Mouse (Mus musculus): ENCODE measurements around the gene Gm10521. TPM values are rescaled to one million over a fixed set of nuclear protein-coding genes. Genes with fewer than 3 reads are reported as not detected.
A peak's percentile ranks its signal among the peaks of the same experiment; 100 is the strongest.
"Not testable (repeated sequence)": the region's sequence is repeated elsewhere in the genome, so short reads cannot be mapped to it uniquely, and the experiment has no call there.

The Gm10521 gene
- 0.28 and 0.42 TPM in 2 replicates for polyA plus RNA-seq (2012; rRNA removed)
- polyA plus RNA-seq (2014; fragmentation: Nextera tagmentation; extraction: Ambion mirVana): 0.05 TPM in 1 of 2 replicates, not detected in the other

DNA sequence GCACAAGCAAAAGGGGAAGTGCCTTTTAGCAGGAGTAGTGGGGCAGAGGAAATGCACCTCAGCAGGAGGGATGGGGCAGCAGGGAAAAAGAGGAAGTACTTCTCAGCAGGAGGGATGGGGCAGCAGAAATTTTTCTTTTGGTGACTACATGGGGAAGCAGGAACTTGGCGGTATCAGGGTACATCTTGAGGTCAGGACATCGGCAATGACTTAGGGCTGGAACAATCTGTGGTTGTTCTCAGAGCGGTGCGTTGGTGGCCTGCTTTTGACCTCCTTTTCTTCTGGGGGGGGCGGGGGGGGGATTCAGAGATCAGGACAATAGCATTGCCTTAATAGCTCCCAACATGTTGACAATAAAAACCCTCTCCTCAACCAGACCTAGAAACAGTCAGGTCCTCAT, at the start of gene Gm10521:
Gene Gm10521 (plus strand): TSS at position 301 of the 400 bp plus-strand sequence.
- DNase-seq (ENCODE audit: low read depth in 3 of 3, low spot score in 3 of 3); H3K4me3 ChIP-seq (ENCODE audit: insufficient read depth in 1 of 2, low read depth in 2 of 2, low read length in 2 of 2); H3K9me3 ChIP-seq (ENCODE audit: control insufficient read depth, low read length); H3K4me1 ChIP-seq (replicated peaks; ENCODE audit: control insufficient read depth in 2 of 2, insufficient read depth in 2 of 2, low read length in 1 of 2); ATAC-seq (ENCODE audit: insufficient read depth); H3K27me3 ChIP-seq (ENCODE audit: control insufficient read depth, insufficient read depth, low read length); H3K4me2 ChIP-seq (ENCODE audit: low read depth); H3K36me3 ChIP-seq (replicated peaks; ENCODE audit: control insufficient read depth, insufficient read depth, low read depth); H3K27ac ChIP-seq; H3K9ac ChIP-seq (replicated peaks): not testable (repeated sequence)
- WGBS (ENCODE audit: insufficient replicate concordance): 72% methylated on average over 5 of the region's 5 CpGs

DNA sequence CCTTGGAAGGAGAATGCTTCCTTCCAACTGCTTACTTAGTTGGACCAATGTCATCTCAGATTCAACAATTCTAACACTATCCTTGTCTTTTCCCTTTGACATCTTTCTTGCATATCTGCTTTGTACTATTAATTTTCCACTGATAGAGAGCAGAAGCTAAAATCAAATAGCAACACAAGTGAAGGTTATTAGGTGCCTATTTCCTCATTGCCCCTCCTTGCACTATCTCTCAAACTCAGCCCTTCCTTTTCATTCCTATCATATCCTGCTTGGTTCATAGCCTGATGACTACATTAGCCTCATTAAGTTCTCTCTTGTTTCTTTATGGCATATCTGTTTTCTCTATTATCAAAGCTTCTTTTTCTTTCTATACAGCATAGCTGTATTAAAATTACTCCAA, 47.3 kb upstream of the Gm10521 start:
- Histone ChIP-seq H3K9me3 (ENCODE audit: control insufficient read depth, low read length) (no peaks in the 10 kb centered on the region), H3K4me3 (ENCODE audit: insufficient read depth in 1 of 2, low read depth in 2 of 2, low read length in 2 of 2) (no peak overlapping the region), H3K27me3 (ENCODE audit: control insufficient read depth, insufficient read depth, low read length) (no peaks in the 10 kb centered on the region), H3K4me1 (replicated peaks; ENCODE audit: control insufficient read depth in 2 of 2, insufficient read depth in 2 of 2, low read length in 1 of 2) (peaks cover 0 to 7% of the 10 kb centered on the region in 2 experiments; a peak in 3 of 4 replicates), H3K9ac (replicated peaks) (no peak overlapping the region), H3K36me3 (replicated peaks; ENCODE audit: control insufficient read depth, insufficient read depth, low read depth) (no peaks in the 10 kb centered on the region), H3K4me2 (ENCODE audit: low read depth) (no peak overlapping the region), H3K27ac (no peak overlapping the region)
- ATAC-seq (ENCODE audit: insufficient read depth) (no peak), DNase-seq (ENCODE audit: low read depth in 3 of 3, low spot score in 3 of 3) (no peak)
- TF ChIP-seq CTCF (IDR thresholded peaks at IDR 0.05; ENCODE audit: low read depth) (no peak), EP300 (IDR thresholded peaks at IDR 0.05; ENCODE audit: low read depth) (no peak)

DNA sequence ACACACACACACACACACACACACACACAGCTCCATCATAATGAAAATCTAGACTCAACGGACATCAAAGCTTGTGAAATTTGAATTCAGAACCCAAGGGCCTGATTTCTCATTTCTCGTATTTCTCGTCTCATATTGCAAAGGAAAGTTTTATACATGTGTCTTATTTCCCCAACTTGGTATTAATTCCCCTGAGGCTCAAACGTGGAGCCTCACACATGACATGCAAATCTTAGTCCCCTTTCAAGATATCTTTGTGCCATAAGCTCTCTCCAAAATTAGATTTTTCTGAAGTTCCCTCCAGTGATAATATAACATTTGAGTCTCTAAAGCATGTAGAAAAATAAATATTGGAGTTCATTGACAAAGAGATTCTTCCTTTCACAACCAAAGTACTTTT, 46.7 kb upstream of the Gm10521 start:
- H3K4me3 ChIP-seq (ENCODE audit: insufficient read depth in 1 of 2, low read depth in 2 of 2, low read length in 2 of 2): no peak overlapping the region
- H3K9ac ChIP-seq (replicated peaks): no peak overlapping the region
- no peak overlapping the region for H3K27ac ChIP-seq
- no peaks in the 10 kb centered on the region for H3K27me3 ChIP-seq (ENCODE audit: control insufficient read depth, insufficient read depth, low read length)
- no peak overlapping the region for H3K4me2 ChIP-seq (ENCODE audit: low read depth)
- H3K9me3 ChIP-seq (ENCODE audit: control insufficient read depth, low read length): no peaks in the 10 kb centered on the region
- ATAC-seq (ENCODE audit: insufficient read depth) (no peak), DNase-seq (ENCODE audit: low read depth in 3 of 3, low spot score in 3 of 3) (no peak)
- H3K36me3 ChIP-seq (replicated peaks; ENCODE audit: control insufficient read depth, insufficient read depth, low read depth): no peaks in the 10 kb centered on the region
- 58% methylated on average over 4 of the region's 4 CpGs for WGBS (ENCODE audit: insufficient replicate concordance)
- no peak for TF ChIP-seq CTCF (IDR thresholded peaks at IDR 0.05; ENCODE audit: low read depth)
- TF ChIP-seq EP300 (IDR thresholded peaks at IDR 0.05; ENCODE audit: low read depth): no peak
- peaks cover 0 to 7% of the 10 kb centered on the region in 2 experiments; a peak in 3 of 4 replicates for H3K4me1 ChIP-seq (replicated peaks; ENCODE audit: control insufficient read depth in 2 of 2, insufficient read depth in 2 of 2, low read length in 1 of 2)

DNA sequence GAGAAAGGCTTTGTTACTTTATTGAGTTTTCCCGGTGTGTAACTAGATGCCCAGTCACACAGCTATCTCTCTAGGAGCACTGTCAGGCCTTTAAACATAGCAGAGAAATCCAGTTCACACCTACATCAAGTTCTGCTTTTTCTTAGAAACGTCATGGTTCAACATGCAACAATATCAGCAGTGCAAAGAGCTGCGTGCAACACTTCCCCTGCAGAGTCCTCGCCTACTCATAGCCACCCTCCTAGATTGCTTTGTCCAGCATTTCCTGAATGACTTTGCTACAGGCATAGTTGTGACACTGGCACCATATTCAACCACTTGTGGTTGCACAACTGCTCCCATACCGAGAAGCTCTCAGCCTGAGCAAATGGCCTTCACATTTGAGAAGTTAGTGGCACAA, 46.0 kb upstream of the Gm10521 start:
- Histone ChIP-seq H3K4me3 (ENCODE audit: insufficient read depth in 1 of 2, low read depth in 2 of 2, low read length in 2 of 2) (no peak overlapping the region), H3K36me3 (replicated peaks; ENCODE audit: control insufficient read depth, insufficient read depth, low read depth) (no peaks in the 10 kb centered on the region), H3K27me3 (ENCODE audit: control insufficient read depth, insufficient read depth, low read length) (no peaks in the 10 kb centered on the region), H3K9me3 (ENCODE audit: control insufficient read depth, low read length) (no peaks in the 10 kb centered on the region), H3K9ac (replicated peaks) (no peak overlapping the region), H3K27ac (no peak overlapping the region), H3K4me1 (replicated peaks; ENCODE audit: control insufficient read depth in 2 of 2, insufficient read depth in 2 of 2, low read length in 1 of 2) (peaks cover 0 to 3% of the 10 kb centered on the region in 2 experiments; a peak in 3 of 4 replicates), H3K4me2 (ENCODE audit: low read depth) (no peak overlapping the region)
- DNase-seq (ENCODE audit: low read depth in 3 of 3, low spot score in 3 of 3): peak in 1 of 3 experiments; percentile 37
- WGBS (ENCODE audit: insufficient replicate concordance): 15% methylated on average over 5 of the region's 5 CpGs
- 0 out of 2 replicates have a peak, but pooled peaks have one; percentile 23 for ATAC-seq (ENCODE audit: insufficient read depth)
- TF ChIP-seq CTCF (IDR thresholded peaks at IDR 0.05; ENCODE audit: low read depth): no peak
- TF ChIP-seq EP300 (IDR thresholded peaks at IDR 0.05; ENCODE audit: low read depth): no peak

DNA sequence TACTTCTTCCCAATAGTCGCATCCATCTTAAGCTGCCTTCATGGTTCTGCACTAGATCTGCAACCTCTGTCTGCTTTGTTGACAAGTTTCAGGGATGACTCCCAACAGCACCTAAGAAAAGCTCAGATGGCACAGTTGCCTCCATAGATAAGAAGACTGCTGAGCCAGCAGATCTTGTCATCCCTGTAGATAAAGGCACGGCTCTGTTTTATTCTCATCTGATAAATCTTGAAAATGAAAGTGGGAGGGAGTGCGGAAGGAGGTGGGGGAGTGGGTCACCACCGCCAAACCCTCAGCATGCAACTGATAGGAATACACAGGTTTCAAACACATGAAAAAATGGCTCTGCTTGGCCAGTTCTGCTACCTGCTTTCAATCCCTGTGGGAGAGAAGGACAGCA, 30.0 kb upstream of the Gm10521 start:
- TF ChIP-seq EP300 (IDR thresholded peaks at IDR 0.05; ENCODE audit: low read depth) (no peak), CTCF (IDR thresholded peaks at IDR 0.05; ENCODE audit: low read depth) (no peak)
- Histone ChIP-seq H3K9me3 (ENCODE audit: control insufficient read depth, low read length) (no peaks in the 10 kb centered on the region), H3K4me1 (replicated peaks; ENCODE audit: control insufficient read depth in 2 of 2, insufficient read depth in 2 of 2, low read length in 1 of 2) (no peaks in the 10 kb centered on the region), H3K4me3 (ENCODE audit: insufficient read depth in 1 of 2, low read depth in 2 of 2, low read length in 2 of 2) (no peak overlapping the region), H3K4me2 (ENCODE audit: low read depth) (no peak overlapping the region), H3K27ac (no peak overlapping the region), H3K36me3 (replicated peaks; ENCODE audit: control insufficient read depth, insufficient read depth, low read depth) (no peaks in the 10 kb centered on the region), H3K9ac (replicated peaks) (no peak overlapping the region), H3K27me3 (ENCODE audit: control insufficient read depth, insufficient read depth, low read length) (no peaks in the 10 kb centered on the region)
- 62% methylated on average over 4 of the region's 4 CpGs for WGBS (ENCODE audit: insufficient replicate concordance)
- DNase-seq (ENCODE audit: low read depth in 3 of 3, low spot score in 3 of 3): no peak
- ATAC-seq (ENCODE audit: insufficient read depth): no peak
